Mouse (Mus musculus) spleen, adult 18-20 months (tissue): ENCODE results near the gene Armt1.

Source experiments
- DNase-seq, 2 experiments: peaks; one replicate each; pipeline ENCODE4 v3.0.0; 2022; ENCODE audit warnings: mixed read lengths in 2 of 2

Armt1 gene

GRCm38 (mm10) chr10:4435416-4435815 is 3.1 kb downstream of the Armt1 start:
- no peak for DNase-seq

- DNase-seq = no peak
These were observed 24.1 kb downstream of the Armt1 start for GRCm38 (mm10) chr10:4456409-4456808.

- no peak for DNase-seq
These were observed 27.9 kb downstream of the Armt1 start for GRCm38 (mm10) chr10:4460201-4460600.

- no peak for DNase-seq
These were observed 33.5 kb downstream of the Armt1 start for GRCm38 (mm10) chr10:4465799-4466198.

GRCm38 (mm10) chr10:4469406-4469805 is 37.1 kb downstream of the Armt1 start:
- no peak for DNase-seq

GRCm38 (mm10) chr10:4473591-4473993 is 41.3 kb downstream of the Armt1 start:
- no peak for DNase-seq

GRCm38 (mm10) chr10:4475431-4475830 is 43.2 kb downstream of the Armt1 start:
- DNase-seq = no peak

- DNase-seq = no peak
These were observed 44.3 kb downstream of the Armt1 start for GRCm38 (mm10) chr10:4476604-4477003.

GRCm38 (mm10) chr10:4480929-4481328 is 48.7 kb downstream of the Armt1 start:
- DNase-seq = no peak

GRCm38 (mm10) chr10:4481695-4482094 is 49.4 kb downstream of the Armt1 start:
- no peak for DNase-seq

- DNase-seq = no peak
These were observed 50.1 kb downstream of the Armt1 start, which contains the start of gene Ccdc170 for GRCm38 (mm10) chr10:4482355-4482754. TSS of gene Ccdc170 (plus strand) at chr10:4482502.

- DNase-seq = no peak
These were observed 51.6 kb downstream of the Armt1 start for GRCm38 (mm10) chr10:4483848-4484247.

GRCm38 (mm10) chr10:4484986-4485385 is 52.7 kb downstream of the Armt1 start:
- DNase-seq = no peak

GRCm38 (mm10) chr10:4489865-4490264 is 57.6 kb downstream of the Armt1 start:
- no peak for DNase-seq

- no peak for DNase-seq
These were observed 59.0 kb downstream of the Armt1 start for GRCm38 (mm10) chr10:4491281-4491680.

GRCm38 (mm10) chr10:4492045-4492444 is 59.8 kb downstream of the Armt1 start:
- DNase-seq = no peak

GRCm38 (mm10) chr10:4492909-4493308 is 60.6 kb downstream of the Armt1 start:
- DNase-seq = no peak

- no peak for DNase-seq
These were observed 71.0 kb downstream of the Armt1 start for GRCm38 (mm10) chr10:4503251-4503650.
